Mouse (Mus musculus) ES-E14 (cell line): ENCODE data around the gene Mfsd2a. TPM values are rescaled to one million over a fixed set of nuclear protein-coding genes. Genes with fewer than 3 reads are reported as not detected.

ENCODE experiments used
- DNase-seq: peaks from one replicate; pipeline ENCODE4 v3.0.0-alpha.2; 2013; ENCODE audit warnings: low read depth, low spot score
- H3K27ac ChIP-seq: 2 replicates; pipeline ENCODE4 v1.5.1; 2012; ENCODE audit warnings: low read depth, mild to moderate bottlenecking, low read length, moderate library complexity, mixed read lengths; ENCODE audit not compliant: poor library complexity, insufficient read depth, severe bottlenecking
- H3K36me3 ChIP-seq: 2 replicates; pipeline ENCODE4 v1.6.1; 2012; ENCODE audit warnings: mild to moderate bottlenecking, low read length, moderate library complexity, mixed read lengths; ENCODE audit not compliant: control insufficient read depth, poor library complexity, insufficient read depth, severe bottlenecking
- H3K4me1 ChIP-seq, 2 experiments: fragments of 150-350 bp in 1 of 2; sonication (generic) in 1 of 2; 2 replicates each; pipeline ENCODE4 v1.6.1; 2012; ENCODE audit warnings: low read length in 2 of 2, mild to moderate bottlenecking in 1 of 2, mixed read lengths in 1 of 2; ENCODE audit not compliant: control insufficient read depth in 2 of 2, insufficient read depth in 2 of 2, poor library complexity in 1 of 2
- H3K4me3 ChIP-seq, 2 experiments: fragments of 150-350 bp in 1 of 2; sonication (generic) in 1 of 2; 2 replicates each; pipeline ENCODE4 v1.5.1; 2012; ENCODE audit warnings: low read length in 2 of 2, low read depth in 1 of 2, mild to moderate bottlenecking in 1 of 2, mixed read lengths in 1 of 2; ENCODE audit not compliant: insufficient read depth in 1 of 2, poor library complexity in 1 of 2, severe bottlenecking in 1 of 2
- H3K9ac ChIP-seq: 2 replicates; pipeline ENCODE4 v1.6.1; 2012; ENCODE audit warnings: low read depth, mild to moderate bottlenecking, low read length, mixed read lengths; ENCODE audit not compliant: poor library complexity, insufficient read depth, severe bottlenecking
- H3K9me3 ChIP-seq: fragments of 150-350 bp; sonication (generic); 2 replicates; pipeline ENCODE4 v1.6.1; 2012; ENCODE audit warnings: low read depth, mild to moderate bottlenecking, low read length; ENCODE audit not compliant: control insufficient read depth, insufficient read depth
- CHD2 ChIP-seq: IDR thresholded peaks from 2 replicates; pipeline ENCODE4 v1.6.1; 2014; ENCODE audit warnings: mild to moderate bottlenecking, low read depth, low read length, inconsistent platforms
- HCFC1 ChIP-seq: IDR thresholded peaks from 2 replicates; pipeline ENCODE4 v1.6.1; 2012; ENCODE audit warnings: low read length, inconsistent platforms, borderline replicate concordance; ENCODE audit not compliant: insufficient read depth
- MAFK ChIP-seq: IDR thresholded peaks from 2 replicates; pipeline ENCODE4 v1.6.1; 2014; ENCODE audit warnings: mild to moderate bottlenecking, low read depth, low read length, inconsistent platforms; ENCODE audit not compliant: insufficient read depth
- ZC3H11A ChIP-seq: IDR thresholded peaks from 2 replicates; pipeline ENCODE4 v1.6.1; 2012; ENCODE audit warnings: low read depth, mild to moderate bottlenecking, inconsistent platforms, low read length, borderline replicate concordance
- ZNF384 ChIP-seq: IDR thresholded peaks from 2 replicates; pipeline ENCODE4 v1.6.1; 2012; ENCODE audit warnings: low read depth, low read length, inconsistent platforms
- in situ Hi-C, 2 experiments: fragments of 600-800 bp; cut with MboI; formaldehyde crosslinking; loops; one replicate each; pipeline ENCODE4 v1.15.1; 2025; ENCODE audit warnings: low sequenced_read_pairs in 2 of 2, inconsistent platforms in 1 of 2; ENCODE audit not compliant: unreplicated experiment in 2 of 2
- total RNA-seq: library from RNA; depleted of rRNA; stranded (reverse); fragments of 300-350 nt; gene quantifications from 2 replicates; pipeline ENCODE4 v1.2.3, GENCODE M21; 2012

Gene Mfsd2a
- total RNA-seq, 1 experiment = 4.3 TPM

- Histone ChIP-seq H3K9ac (no peak overlapping the region), H3K9me3 (no peaks in the 10 kb centered on the region), H3K36me3 (no peaks in the 10 kb centered on the region), H3K4me3 (no peak overlapping the region), H3K4me1 (no peaks in the 10 kb centered on the region), H3K27ac (no peak overlapping the region)
- in situ Hi-C loops = loop anchor here (10.0 to 25.0 kb wide), 2 partner anchors 171 to 173 kb away; no protein-coding TSS in a partner anchor
- TF ChIP-seq CHD2 (no peak), MAFK (no peak), ZNF384 (no peak), ZC3H11A (no peak), HCFC1 (no peak)
- DNase-seq = no peak
Measured at GRCm38 (mm10) chr4:122914186-122914585, 46.8 kb downstream of the Mfsd2a start.

- no peak for DNase-seq
Measured at GRCm38 (mm10) chr4:122912613-122913012, 48.4 kb downstream of the Mfsd2a start.

GRCm38 (mm10) chr4:122910577-122910976 is 50.4 kb downstream of the Mfsd2a start:
- H3K27ac ChIP-seq = no peak overlapping the region
- H3K4me1 ChIP-seq = no peaks in the 10 kb centered on the region
- no peak overlapping the region for H3K4me3 ChIP-seq
- H3K36me3 ChIP-seq = no peaks in the 10 kb centered on the region
- H3K9me3 ChIP-seq = no peaks in the 10 kb centered on the region
- H3K9ac ChIP-seq = no peak overlapping the region
- DNase-seq = peak; percentile 58
- TF ChIP-seq ZC3H11A = peak; percentile 57; the same call in 1 of the 2 replicates
- TF ChIP-seq CHD2 = no peak
- in situ Hi-C loops = loop anchor here (10.0 to 25.0 kb wide), 2 partner anchors 174 to 177 kb away; no protein-coding TSS in a partner anchor

More at GRCm38 (mm10) chr4:122912613-122913012, 48.4 kb downstream of the Mfsd2a start:
- H3K4me1 ChIP-seq = no peaks in the 10 kb centered on the region
- no peak overlapping the region for H3K9ac ChIP-seq
- no peak overlapping the region for H3K27ac ChIP-seq
- H3K36me3 ChIP-seq = no peaks in the 10 kb centered on the region
- H3K4me3 ChIP-seq = no peak overlapping the region
- TF ChIP-seq ZNF384 (no peak), MAFK (no peak), CHD2 (no peak), HCFC1 (no peak), ZC3H11A (peak; percentile 57; the same call in 1 of the 2 replicates)
- H3K9me3 ChIP-seq = no peaks in the 10 kb centered on the region
- in situ Hi-C loops = loop anchor here (10.0 to 25.0 kb wide), 2 partner anchors 172 to 175 kb away; no protein-coding TSS in a partner anchor

GRCm38 (mm10) chr4:122909572-122910189 is 51.3 kb downstream of the Mfsd2a start:
- no peak for DNase-seq
- in situ Hi-C loops = loop anchor here (10.0 to 25.0 kb wide), 2 partner anchors 175 to 178 kb away; no protein-coding TSS in a partner anchor
- H3K36me3 ChIP-seq = no peaks in the 10 kb centered on the region
- H3K4me3 ChIP-seq = no peak overlapping the region
- TF ChIP-seq ZC3H11A (no peak), MAFK (no peak), CHD2 (no peak), ZNF384 (no peak), HCFC1 (no peak)
- H3K9ac ChIP-seq = no peak overlapping the region
- no peaks in the 10 kb centered on the region for H3K4me1 ChIP-seq
- H3K9me3 ChIP-seq = no peaks in the 10 kb centered on the region
- no peak overlapping the region for H3K27ac ChIP-seq
